Mouse (Mus musculus) liver, embryonic 14.5 days (tissue): ENCODE data around the gene Fgd3.

ENCODE experiments used
- CTCF ChIP-seq: IDR thresholded peaks from 2 replicates; pipeline ENCODE4 v1.5.1; 2016; ENCODE audit warnings: antibody characterized with exemption, low read depth, control low read depth
- EP300 ChIP-seq: IDR thresholded peaks from 2 replicates; pipeline ENCODE4 v1.6.1; 2016; ENCODE audit warnings: antibody characterized with exemption, low read depth

GRCm38 (mm10) chr13:49224729-49225128, 95.4 kb downstream of the Fgd3 start:
- TF ChIP-seq CTCF (no peak), EP300 (no peak)
